Mouse (Mus musculus) E14TG2a.4 (cell line): ENCODE results near the gene Parm1.

ENCODE experiments used
- H3K27me3 ChIP-seq: 2 replicates; pipeline ENCODE4 v1.6.1; 2014; ENCODE audit warnings: low read length, control low read depth; ENCODE audit not compliant: insufficient read depth
- H3K36me3 ChIP-seq: 2 replicates; pipeline ENCODE4 v1.6.1; 2014; ENCODE audit warnings: low read length, control low read depth; ENCODE audit not compliant: insufficient read depth
- H3K4me1 ChIP-seq: replicated peaks from 2 replicates; pipeline ENCODE4 v1.6.1; 2014; ENCODE audit warnings: low read depth, low read length, control low read depth
- H3K4me3 ChIP-seq: replicated peaks from 2 replicates; pipeline ENCODE4 v1.5.1; 2014; ENCODE audit warnings: mild to moderate bottlenecking, low read length
- H3K9me3 ChIP-seq: 2 replicates; pipeline ENCODE4 v1.6.1; 2014; ENCODE audit warnings: low read length, control low read depth
- CTCF ChIP-seq: conservative IDR thresholded peaks from 2 replicates; pipeline ENCODE4 v1.5.1; 2014; ENCODE audit warnings: low read length
- NANOG ChIP-seq: IDR thresholded peaks from 2 replicates; pipeline ENCODE4 v1.6.1; 2014; ENCODE audit warnings: borderline replicate concordance, low read length, mixed read lengths
- POU5F1 ChIP-seq: IDR thresholded peaks from 2 replicates; pipeline ENCODE4 v1.6.1; 2014; ENCODE audit warnings: low read length, borderline replicate concordance

Parm1 gene

GRCm38 (mm10) chr5:91504320-91504922 lies 13.0 kb upstream of the Parm1 start:
- Histone ChIP-seq H3K27me3 (no peaks in the 10 kb centered on the region), H3K36me3 (no peaks in the 10 kb centered on the region), H3K4me3 (no peak overlapping the region), H3K9me3 (peaks cover 4% of the 10 kb centered on the region), H3K4me1 (no peaks in the 10 kb centered on the region)
- TF ChIP-seq NANOG (no peak), POU5F1 (no peak), CTCF (no peak)

DNA sequence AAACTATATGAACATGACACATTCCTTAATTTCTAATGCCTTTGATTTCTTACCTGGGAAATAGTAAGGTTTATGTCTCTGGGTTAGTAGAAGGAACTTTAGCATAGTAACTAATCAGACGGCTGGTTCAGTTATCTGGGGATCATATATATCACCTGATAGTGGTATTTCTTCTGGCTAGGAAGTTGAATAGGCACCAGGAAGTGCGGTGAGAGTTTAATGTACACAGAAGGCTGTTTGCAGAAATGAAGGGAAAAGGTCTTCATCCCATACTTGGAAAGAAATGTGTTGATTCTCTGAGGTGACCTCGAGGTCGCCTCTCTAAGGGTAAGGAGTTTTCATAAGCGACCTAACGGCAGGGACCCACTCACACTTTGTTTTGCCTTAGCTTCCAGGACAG lies 338 bp upstream of the Parm1 start:
- no peak for TF ChIP-seq CTCF
- TF ChIP-seq NANOG: no peak
- no peak for TF ChIP-seq POU5F1
- H3K4me1 ChIP-seq: peaks cover 23% of the 10 kb centered on the region
- H3K27me3 ChIP-seq: peaks cover 28% of the 10 kb centered on the region
- no peaks in the 10 kb centered on the region for H3K36me3 ChIP-seq
- 0 out of 2 replicates have a peak overlapping the region, but pooled peaks have one; percentile 84 for H3K4me3 ChIP-seq
- H3K9me3 ChIP-seq: no peaks in the 10 kb centered on the region

- H3K9me3 ChIP-seq: no peaks in the 10 kb centered on the region
- H3K36me3 ChIP-seq: no peaks in the 10 kb centered on the region
- peak overlapping the region; percentile 84 for H3K4me3 ChIP-seq
- peaks cover 23% of the 10 kb centered on the region for H3K4me1 ChIP-seq
- peaks cover 28% of the 10 kb centered on the region for H3K27me3 ChIP-seq
- no peak for TF ChIP-seq NANOG
- TF ChIP-seq POU5F1: no peak
These were observed 931 bp downstream of the Parm1 start for GRCm38 (mm10) chr5:91518302-91518790.

GRCm38 (mm10) chr5:91518946-91519345 lies 1.5 kb downstream of the Parm1 start:
- H3K27me3 ChIP-seq: peaks cover 28% of the 10 kb centered on the region
- TF ChIP-seq NANOG (no peak), CTCF (no peak), POU5F1 (no peak)
- peak overlapping the region; percentile 84 for H3K4me3 ChIP-seq
- peaks cover 23% of the 10 kb centered on the region for H3K4me1 ChIP-seq
- no peaks in the 10 kb centered on the region for H3K36me3 ChIP-seq
- no peaks in the 10 kb centered on the region for H3K9me3 ChIP-seq

- no peaks in the 10 kb centered on the region for H3K36me3 ChIP-seq
- peaks cover 23% of the 10 kb centered on the region for H3K4me1 ChIP-seq
- H3K9me3 ChIP-seq: no peaks in the 10 kb centered on the region
- H3K27me3 ChIP-seq: peaks cover 28% of the 10 kb centered on the region
- H3K4me3 ChIP-seq: no peak overlapping the region
- TF ChIP-seq CTCF (no peak), NANOG (no peak), POU5F1 (no peak)
These were observed 2.1 kb downstream of the Parm1 start for GRCm38 (mm10) chr5:91519521-91519920.

GRCm38 (mm10) chr5:91532748-91533496 lies 15.5 kb downstream of the Parm1 start:
- Histone ChIP-seq H3K36me3 (no peaks in the 10 kb centered on the region), H3K9me3 (no peaks in the 10 kb centered on the region), H3K27me3 (no peaks in the 10 kb centered on the region), H3K4me3 (no peak overlapping the region), H3K4me1 (no peaks in the 10 kb centered on the region)
- TF ChIP-seq CTCF (no peak), NANOG (no peak), POU5F1 (no peak)

GRCm38 (mm10) chr5:91559071-91559610 lies 41.7 kb downstream of the Parm1 start:
- no peaks in the 10 kb centered on the region for H3K36me3 ChIP-seq
- H3K9me3 ChIP-seq: no peaks in the 10 kb centered on the region
- no peaks in the 10 kb centered on the region for H3K4me1 ChIP-seq
- no peak for TF ChIP-seq NANOG
- no peak for TF ChIP-seq POU5F1
- TF ChIP-seq CTCF: no peak
- no peak overlapping the region for H3K4me3 ChIP-seq
- no peaks in the 10 kb centered on the region for H3K27me3 ChIP-seq

DNA sequence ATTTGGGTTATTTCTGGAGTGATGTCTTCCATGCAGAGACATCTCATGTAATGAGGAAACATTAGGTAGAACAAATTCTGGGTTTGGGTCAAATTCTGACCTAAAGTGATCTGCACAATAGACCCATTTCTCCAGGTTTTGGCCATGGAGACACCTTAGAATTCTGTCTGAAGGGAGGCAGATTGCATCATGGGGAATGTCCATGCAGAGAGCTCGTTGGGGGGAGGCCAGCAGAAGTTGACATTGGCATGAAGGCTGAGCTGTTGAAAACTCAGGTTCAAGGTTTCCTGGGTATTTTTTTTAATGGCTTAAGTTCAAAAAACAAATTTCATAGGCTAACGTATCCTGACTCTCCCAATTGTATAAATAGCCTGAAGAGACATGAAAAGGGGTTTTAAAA lies 42.3 kb downstream of the Parm1 start:
- Histone ChIP-seq H3K4me3 (no peak overlapping the region), H3K4me1 (no peaks in the 10 kb centered on the region), H3K27me3 (no peaks in the 10 kb centered on the region), H3K9me3 (no peaks in the 10 kb centered on the region), H3K36me3 (no peaks in the 10 kb centered on the region)
- TF ChIP-seq CTCF (no peak), POU5F1 (no peak), NANOG (no peak)

DNA sequence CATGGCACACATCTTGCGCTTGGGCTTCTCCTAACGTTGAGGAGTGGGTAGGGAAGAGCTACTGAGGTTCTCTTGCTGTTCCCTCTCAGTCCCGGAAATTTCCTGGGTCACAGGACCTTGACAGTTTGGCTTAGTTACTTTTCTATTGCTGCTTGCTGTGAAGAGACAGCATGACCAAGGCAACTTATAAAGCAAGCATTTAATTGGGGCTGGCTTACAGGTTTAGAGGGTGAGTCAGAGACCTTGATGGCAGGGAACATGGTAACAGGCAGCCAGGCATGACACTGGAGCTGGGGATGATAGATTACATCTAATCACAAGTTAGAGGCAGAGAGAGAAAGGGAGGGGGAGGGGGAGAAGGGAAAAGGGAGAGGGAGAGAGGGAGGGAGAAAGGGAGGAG lies 44.0 kb downstream of the Parm1 start:
- TF ChIP-seq CTCF (no peak), NANOG (no peak), POU5F1 (no peak)

More for the DNA sequence above, 44.0 kb downstream of the Parm1 start:
- no peaks in the 10 kb centered on the region for H3K4me1 ChIP-seq
- H3K36me3 ChIP-seq: no peaks in the 10 kb centered on the region
- H3K9me3 ChIP-seq: no peaks in the 10 kb centered on the region
- no peaks in the 10 kb centered on the region for H3K27me3 ChIP-seq
- H3K4me3 ChIP-seq: no peak overlapping the region
